Mouse (Mus musculus): ENCODE data around the gene Ltbp3.

DNA sequence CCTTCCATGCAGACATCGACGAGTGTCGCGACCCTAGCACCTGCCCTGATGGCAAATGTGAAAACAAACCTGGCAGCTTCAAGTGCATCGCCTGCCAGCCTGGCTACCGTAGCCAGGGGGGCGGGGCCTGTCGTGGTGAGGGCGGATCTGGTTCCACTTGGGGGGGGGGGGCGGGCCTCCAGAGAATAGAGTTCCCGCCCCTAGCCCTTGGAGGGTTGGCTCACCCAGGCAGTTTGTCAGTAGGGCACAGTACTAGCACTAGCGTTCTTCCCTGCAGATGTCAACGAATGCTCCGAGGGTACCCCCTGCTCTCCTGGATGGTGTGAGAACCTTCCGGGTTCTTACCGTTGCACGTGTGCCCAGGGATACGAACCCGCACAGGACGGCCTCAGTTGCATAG lies 11.0 kb downstream of the Ltbp3 start:
- TF ChIP-seq CTCF (IDR thresholded peaks at IDR 0.05; ENCODE audit: low read depth, low read length), result no peak
- TF ChIP-seq POLR2A (IDR thresholded peaks at IDR 0.05; ENCODE audit: borderline replicate concordance, low read depth, low read length), result no peak

Measured in bone marrow macrophage, adult 2 months (primary cell).